Mouse (Mus musculus): ENCODE data around the gene Pef1. TPM values are rescaled to one million over a fixed set of nuclear protein-coding genes. Genes with fewer than 3 reads are reported as not detected.
A peak's percentile ranks its signal among the peaks of the same experiment; 100 is the strongest.

The Pef1 gene
- total RNA-seq, 2 experiments from 2014 or later, result 37.3 to 37.5 TPM

DNA sequence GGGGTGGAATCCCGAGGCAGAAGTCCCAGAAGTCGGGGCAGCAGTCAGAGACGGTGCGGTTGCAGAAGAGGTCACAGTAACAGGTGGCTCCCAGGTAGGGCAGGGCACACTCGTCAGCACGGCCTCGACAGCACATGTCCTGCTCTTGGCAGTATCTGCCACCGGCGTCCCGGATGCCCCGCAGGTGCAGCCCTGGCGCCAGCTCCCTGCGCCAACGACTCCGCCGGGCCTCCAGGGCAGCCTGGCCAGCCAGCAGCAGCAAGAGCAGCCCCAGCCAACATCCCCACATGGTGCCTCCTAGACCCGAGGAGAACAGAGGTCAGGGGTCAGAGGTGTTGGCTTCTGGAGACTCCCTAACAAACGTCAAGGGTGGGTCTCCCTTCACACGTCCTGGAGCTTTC lies 71.6 kb downstream of the Pef1 start:
- TF ChIP-seq CTCF (IDR thresholded peaks at IDR 0.05), result no peak
- Histone ChIP-seq H3K4me3 (peak overlapping the region; percentile 74), H3K27ac (peak overlapping the region; percentile 88)
- intact Hi-C loops (cut with DNase I), result no loop called here
- peak; percentile 36 for DNase-seq

DNA sequence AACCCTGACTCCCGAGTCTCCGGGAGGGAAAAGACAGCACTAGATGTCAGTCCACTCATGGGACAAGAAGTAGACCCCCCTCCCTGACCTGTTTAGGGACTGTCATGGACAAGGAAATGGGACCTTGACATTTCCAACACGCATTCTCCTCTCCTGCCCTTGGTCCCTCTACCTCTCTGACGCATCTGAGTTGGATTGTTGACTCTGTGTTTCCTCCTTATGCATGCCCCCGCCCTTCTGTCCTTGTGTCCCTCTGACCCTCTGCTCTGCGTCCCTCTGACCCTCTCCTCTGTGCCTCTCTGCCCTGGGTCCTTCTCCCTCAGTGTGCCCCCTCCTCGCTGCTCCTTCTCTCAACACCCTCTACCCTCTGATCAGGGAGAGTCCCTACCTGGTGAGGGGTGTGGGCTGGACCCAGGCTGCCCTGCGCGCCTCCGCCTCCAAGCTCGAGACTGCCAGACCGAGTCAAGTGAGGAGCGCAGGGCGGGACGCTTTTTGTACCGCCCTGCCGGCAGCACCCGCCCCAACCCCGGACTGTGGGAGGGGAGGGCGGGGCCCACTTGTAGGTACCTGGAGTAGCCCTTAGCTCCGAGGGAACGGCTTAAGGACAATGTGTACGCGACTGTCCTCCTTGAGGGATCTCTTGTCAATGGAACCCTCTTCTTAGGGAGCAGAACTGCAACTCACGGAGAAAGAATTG lies 72.1 kb downstream of the Pef1 start:
- no peak for TF ChIP-seq CTCF (IDR thresholded peaks at IDR 0.05)
- peak overlapping the region; percentile 74 for H3K4me3 ChIP-seq
- peak; percentile 75 for DNase-seq
- peak overlapping the region; percentile 88 for H3K27ac ChIP-seq
- intact Hi-C loops (cut with DNase I), result no loop called here

DNA sequence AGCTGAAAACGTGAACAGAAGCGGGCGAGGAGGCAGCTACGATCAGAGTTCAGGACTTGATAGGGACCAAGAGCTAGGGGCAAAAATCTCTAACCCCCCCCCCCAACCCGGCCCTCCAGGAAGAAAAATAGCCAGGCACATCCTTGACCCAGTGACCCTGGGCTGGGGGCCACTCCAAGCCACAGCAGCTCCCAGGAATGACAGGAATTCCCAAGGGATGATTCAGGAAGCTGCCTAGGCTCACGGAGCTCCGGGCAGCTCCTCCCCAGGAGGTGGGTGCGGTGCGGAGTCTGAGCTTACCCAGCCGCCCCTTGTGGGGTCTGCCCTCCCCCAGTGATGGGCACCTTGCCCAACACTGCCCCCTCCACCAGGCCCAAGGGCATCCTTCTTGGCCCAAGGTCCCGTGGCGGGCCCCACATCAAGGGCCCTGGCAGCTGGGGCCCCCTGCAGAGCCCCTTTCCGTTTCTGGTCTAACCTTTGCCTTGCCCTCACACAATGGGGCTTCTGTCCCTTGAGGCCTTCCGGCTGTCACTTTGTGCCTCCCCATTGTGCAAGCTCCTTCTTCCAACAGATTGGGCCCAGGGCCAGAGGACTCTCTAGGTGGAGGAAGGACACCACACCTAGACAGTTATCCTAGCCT lies 72.8 kb downstream of the Pef1 start, which contains the start of gene Tinagl1:
Gene Tinagl1 (minus strand): TSS at position 51 of the 640 bp plus-strand sequence.
- intact Hi-C loops (cut with DNase I), result no loop called here
- peak within 1 kb of the TSS; percentile 74 for H3K4me3 ChIP-seq
- DNase-seq, result no peak
- peak within 1 kb of the TSS; percentile 88 for H3K27ac ChIP-seq
- no peak for TF ChIP-seq CTCF (IDR thresholded peaks at IDR 0.05)

DNA sequence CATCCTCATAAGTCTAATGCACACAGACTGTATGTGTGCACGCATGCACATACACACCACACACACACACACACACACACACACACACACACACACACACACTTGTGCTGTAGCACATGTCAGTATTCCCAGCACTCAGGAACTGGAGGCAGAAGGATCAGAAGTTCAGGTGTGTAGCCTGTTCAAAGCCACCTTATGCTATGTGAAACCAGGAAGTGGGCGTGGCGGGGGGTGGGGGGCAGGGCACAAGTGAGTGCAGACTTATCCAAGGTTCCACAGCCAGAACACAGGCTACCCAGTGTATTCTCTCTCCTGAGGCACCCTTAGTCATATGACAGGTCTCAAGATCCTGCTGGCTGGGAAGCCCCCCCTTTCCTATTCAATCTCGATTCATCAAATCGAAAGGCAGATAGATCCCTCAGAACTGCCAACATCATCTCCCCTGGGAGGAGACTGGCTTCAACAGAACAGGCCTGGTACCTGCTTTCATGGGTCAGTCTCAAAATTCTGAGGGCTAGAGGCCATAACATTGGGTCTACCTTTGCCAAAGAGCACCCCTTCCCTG lies 73.9 kb downstream of the Pef1 start:
- Histone ChIP-seq H3K4me3 (no peak overlapping the region), H3K27ac (peak overlapping the region; percentile 88)
- intact Hi-C loops (cut with DNase I), result no loop called here
- no peak for DNase-seq
- no peak for TF ChIP-seq CTCF (IDR thresholded peaks at IDR 0.05)

DNA sequence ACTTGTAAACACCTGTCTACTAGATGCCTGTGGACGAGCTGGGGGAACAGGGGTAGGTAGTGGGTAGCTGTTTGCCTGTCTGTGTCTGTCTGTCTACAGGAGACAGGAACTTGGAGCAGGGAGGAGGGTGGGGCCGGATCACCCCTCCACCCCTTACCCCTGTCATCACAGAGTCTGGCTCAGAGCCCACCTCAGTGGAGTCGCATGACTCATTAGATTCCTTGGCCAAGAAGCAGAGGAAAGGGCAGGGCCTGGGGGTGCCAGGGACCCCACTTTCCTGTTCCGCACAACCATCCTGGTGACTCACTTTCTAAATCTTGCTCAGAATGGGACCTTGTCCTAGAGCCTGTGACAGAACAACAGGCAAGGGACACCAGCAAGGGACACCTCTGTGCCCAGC lies 74.7 kb downstream of the Pef1 start:
- DNase-seq, result no peak
- intact Hi-C loops (cut with DNase I), result no loop called here
- Histone ChIP-seq H3K4me3 (no peak overlapping the region), H3K27ac (peak overlapping the region; percentile 68)
- no peak for TF ChIP-seq CTCF (IDR thresholded peaks at IDR 0.05)

DNA sequence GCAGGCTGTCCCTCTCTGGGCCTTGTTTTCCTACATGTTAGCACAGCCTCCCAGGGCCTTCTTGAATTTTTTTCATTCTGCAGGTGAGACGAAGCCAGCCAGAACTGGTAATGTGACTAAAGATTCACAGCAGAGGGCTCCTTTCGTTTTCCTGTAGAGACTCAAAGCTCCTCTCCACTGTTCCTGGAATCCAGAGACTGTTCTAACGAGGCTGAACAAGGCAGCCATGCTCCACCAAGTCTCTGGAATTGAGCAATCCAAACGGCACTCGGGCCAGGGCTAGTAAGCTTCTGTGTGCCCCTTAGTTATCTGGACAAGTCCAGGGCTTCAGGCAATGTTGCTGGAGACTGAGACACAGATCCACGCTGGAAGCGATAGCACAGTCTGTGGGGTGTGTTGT lies 75.2 kb downstream of the Pef1 start:
- H3K27ac ChIP-seq, result peak overlapping the region; percentile 68
- H3K4me3 ChIP-seq, result no peak overlapping the region
- DNase-seq, result no peak
- TF ChIP-seq CTCF (IDR thresholded peaks at IDR 0.05), result no peak
- intact Hi-C loops (cut with DNase I), result no loop called here

Other genes starting within 250 kb of the Pef1 start
- not detected for gene Spocd1, start 173.3 kb upstream of the Pef1 start, total RNA-seq (2021)
- under 1 TPM; 0.48 to 0.59 TPM for gene Adgrb2, start 117.7 kb upstream of the Pef1 start, total RNA-seq (2021)
- gene Col16a1, start 54.7 kb upstream of the Pef1 start, total RNA-seq (2021), result 1 to 10 TPM; 3.5 to 7.9 TPM
- gene Hcrtr1, start 36.8 kb downstream of the Pef1 start, total RNA-seq (2021), result not detected
- 10 to 100 TPM; 18.7 to 45.2 TPM for gene Tinagl1, start 72.6 kb downstream of the Pef1 start, total RNA-seq (2021)
- not detected for gene Gm853, start 119.8 kb downstream of the Pef1 start, total RNA-seq (2021)
- gene Serinc2, start 176.6 kb downstream of the Pef1 start, total RNA-seq (2021), result 10 to 100 TPM; 48.0 to 70.7 TPM
- gene Fabp3, start 206.0 kb downstream of the Pef1 start, total RNA-seq (2021), result 1,000 to 10,000 TPM in 1 of 2 experiments, 100 to 1,000 TPM in 1; 551 to 1,329 TPM
- under 1 TPM in 1 of 2 experiments, not detected in 1; 0.54 TPM for gene Gm10570, start 206.1 kb downstream of the Pef1 start, total RNA-seq (2021)